Mouse (Mus musculus): Measurements from ENCODE around the gene Fbxw21.

Gene Fbxw21

DNA sequence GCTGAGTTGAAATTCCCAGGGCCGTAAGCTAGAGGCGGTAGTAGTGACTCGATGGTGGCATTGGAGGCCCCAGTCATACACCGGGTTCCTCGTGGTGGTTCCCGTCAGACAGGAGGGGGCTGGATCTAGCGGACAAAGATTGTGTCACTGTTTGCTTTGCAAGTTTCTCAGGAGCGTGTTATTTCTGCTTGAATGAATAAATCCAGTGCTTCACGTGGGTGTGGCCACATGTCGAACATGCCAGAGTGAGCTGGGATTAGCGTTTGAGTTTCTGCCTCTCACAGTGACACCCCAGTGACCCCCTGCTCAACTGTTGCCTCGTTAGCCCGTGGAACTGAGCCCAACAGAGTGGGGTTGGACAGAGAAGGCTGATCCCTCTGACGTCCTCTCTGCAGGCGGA is 71.4 kb downstream of the Fbxw21 start:
- no peak for DNase-seq (ENCODE audit: low spot score)
